Mouse (Mus musculus): ENCODE data around the gene Ttc7. TPM values are rescaled to one million over a fixed set of nuclear protein-coding genes. Genes with fewer than 3 reads are reported as not detected.

Gene Ttc7
- total RNA-seq, 1 experiment, result 2.7 TPM

- H3K36me3 ChIP-seq (ENCODE audit: control insufficient read depth, insufficient read depth, low read length, poor library complexity, severe bottlenecking), result no peaks in the 10 kb centered on the region
- no peak overlapping the region for H3K27ac ChIP-seq (ENCODE audit: insufficient read depth, low read depth, low read length, poor library complexity, severe bottlenecking)
- H3K4me1 ChIP-seq (ENCODE audit: control insufficient read depth in 2 of 2, insufficient read depth in 2 of 2, low read length in 2 of 2, poor library complexity in 1 of 2), result peaks cover 0 to 2% of the 10 kb centered on the region in 2 experiments; a peak in 2 of 4 replicates
- no peak overlapping the region for H3K9ac ChIP-seq (ENCODE audit: insufficient read depth, low read depth, low read length, poor library complexity, severe bottlenecking)
- DNase-seq (ENCODE audit: low read depth, low spot score), result no peak
- in situ Hi-C loops (cut with MboI; ENCODE audit: low sequenced_read_pairs in 2 of 2, unreplicated experiment in 2 of 2), result no loop called here
- TF ChIP-seq CHD2 (IDR thresholded peaks at IDR 0.05; ENCODE audit: low read depth, low read length), result no peak
- TF ChIP-seq ZNF384 (IDR thresholded peaks at IDR 0.05; ENCODE audit: low read depth, low read length), result no peak
- H3K4me3 ChIP-seq (ENCODE audit: insufficient read depth in 1 of 2, low read depth in 1 of 2, low read length in 2 of 2, poor library complexity in 1 of 2, severe bottlenecking in 1 of 2), result no peak overlapping the region
- no peaks in the 10 kb centered on the region for H3K9me3 ChIP-seq (ENCODE audit: control insufficient read depth, insufficient read depth, low read depth, low read length)
Observed at GRCm38 (mm10) chr17:87284482-87285040, 1.9 kb downstream of the Ttc7 start.

DNA sequence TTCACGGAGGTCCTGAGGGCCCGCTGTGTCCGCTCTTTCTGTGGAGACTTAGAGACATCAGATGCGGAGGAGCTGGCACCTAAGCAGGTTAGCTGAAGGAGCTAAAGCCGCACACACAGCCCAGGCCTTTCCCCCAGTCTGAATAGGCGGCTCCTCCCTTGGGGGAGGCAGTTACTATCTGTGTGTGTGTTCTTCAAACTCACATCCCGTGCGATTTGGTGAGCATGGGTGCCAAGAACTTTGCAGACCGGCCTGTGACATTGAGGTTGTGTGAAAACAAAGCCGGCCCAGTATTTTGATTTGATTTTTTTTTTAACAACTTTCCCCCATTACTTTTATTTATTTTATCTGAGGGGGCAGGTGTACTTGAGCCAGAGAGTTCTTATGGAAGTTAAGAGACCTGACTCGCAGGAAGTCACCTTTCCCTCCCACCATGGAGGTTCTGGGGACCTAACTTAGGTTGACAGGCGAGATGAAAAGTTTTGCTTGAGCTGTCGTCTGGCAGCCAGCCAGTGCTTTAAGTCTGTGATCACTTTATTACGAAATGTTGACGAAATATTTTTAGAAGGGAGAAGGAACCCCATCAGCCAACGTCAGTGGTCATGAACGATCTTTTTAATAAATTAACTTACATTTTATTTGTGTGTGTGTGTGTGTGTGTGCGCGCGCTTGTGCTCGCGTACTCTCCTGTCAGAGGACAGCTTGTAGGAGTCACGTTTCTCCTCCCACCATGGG lies 3.2 kb downstream of the Ttc7 start:
- no peak overlapping the region for H3K4me3 ChIP-seq (ENCODE audit: insufficient read depth in 1 of 2, low read depth in 1 of 2, low read length in 2 of 2, poor library complexity in 1 of 2, severe bottlenecking in 1 of 2)
- H3K27ac ChIP-seq (ENCODE audit: insufficient read depth, low read depth, low read length, poor library complexity, severe bottlenecking), result no peak overlapping the region
- in situ Hi-C loops (cut with MboI; ENCODE audit: low sequenced_read_pairs in 2 of 2, unreplicated experiment in 2 of 2), result no loop called here
- H3K36me3 ChIP-seq (ENCODE audit: control insufficient read depth, insufficient read depth, low read length, poor library complexity, severe bottlenecking), result no peaks in the 10 kb centered on the region
- H3K9me3 ChIP-seq (ENCODE audit: control insufficient read depth, insufficient read depth, low read depth, low read length), result no peaks in the 10 kb centered on the region
- peaks cover 0 to 2% of the 10 kb centered on the region in 2 experiments; a peak in 2 of 4 replicates for H3K4me1 ChIP-seq (ENCODE audit: control insufficient read depth in 2 of 2, insufficient read depth in 2 of 2, low read length in 2 of 2, poor library complexity in 1 of 2)
- TF ChIP-seq CHD2 (IDR thresholded peaks at IDR 0.05; ENCODE audit: low read depth, low read length), result no peak
- no peak for TF ChIP-seq HCFC1 (IDR thresholded peaks at IDR 0.05; ENCODE audit: borderline replicate concordance, insufficient read depth, low read length)
- no peak for TF ChIP-seq ZC3H11A (IDR thresholded peaks at IDR 0.05; ENCODE audit: borderline replicate concordance, low read depth, low read length)
- TF ChIP-seq MAFK (IDR thresholded peaks at IDR 0.05; ENCODE audit: insufficient read depth, low read depth, low read length), result no peak
- TF ChIP-seq ZNF384 (IDR thresholded peaks at IDR 0.05; ENCODE audit: low read depth, low read length), result no peak
- no peak overlapping the region for H3K9ac ChIP-seq (ENCODE audit: insufficient read depth, low read depth, low read length, poor library complexity, severe bottlenecking)
- no peak for DNase-seq (ENCODE audit: low read depth, low spot score)

DNA sequence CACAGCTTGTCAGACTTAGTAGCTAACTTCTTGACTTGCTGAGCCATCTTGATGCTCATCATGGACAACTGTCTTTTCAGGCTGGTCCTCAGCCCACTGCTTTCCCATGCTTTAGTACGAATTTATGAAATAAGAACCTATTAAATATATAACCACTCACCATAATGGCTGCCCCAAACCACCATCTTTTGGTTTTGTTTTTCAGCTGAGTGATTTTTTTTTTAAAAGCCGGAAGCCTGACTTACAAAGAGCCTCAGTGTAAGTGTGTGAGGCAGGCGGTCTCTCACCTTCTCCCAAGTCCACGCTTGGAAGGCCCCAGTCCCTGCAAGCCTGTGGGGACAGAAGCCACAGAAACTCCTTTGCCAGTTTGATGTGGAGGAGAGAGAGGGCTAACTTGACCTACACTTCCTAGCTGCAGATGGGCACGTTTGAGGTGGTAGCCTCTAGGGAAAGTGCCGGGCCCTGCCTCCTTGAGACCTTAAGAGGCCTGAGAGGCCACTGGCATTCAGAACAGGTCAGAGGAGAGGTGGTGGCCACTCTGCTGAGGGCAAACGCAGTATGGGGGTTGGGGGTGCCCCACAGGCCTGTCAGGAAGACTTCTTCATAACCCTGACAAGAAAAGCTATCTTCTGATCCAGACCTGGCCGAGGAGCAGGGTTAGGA lies 3.9 kb downstream of the Ttc7 start:
- no peak for DNase-seq (ENCODE audit: low read depth, low spot score)
- in situ Hi-C loops (cut with MboI; ENCODE audit: low sequenced_read_pairs in 2 of 2, unreplicated experiment in 2 of 2), result no loop called here
- peaks cover 0 to 2% of the 10 kb centered on the region in 2 experiments; a peak in 1 of 4 replicates for H3K4me1 ChIP-seq (ENCODE audit: control insufficient read depth in 2 of 2, insufficient read depth in 2 of 2, low read length in 2 of 2, poor library complexity in 1 of 2)
- TF ChIP-seq ZNF384 (IDR thresholded peaks at IDR 0.05; ENCODE audit: low read depth, low read length), result no peak
- TF ChIP-seq HCFC1 (IDR thresholded peaks at IDR 0.05; ENCODE audit: borderline replicate concordance, insufficient read depth, low read length), result no peak
- no peak for TF ChIP-seq ZC3H11A (IDR thresholded peaks at IDR 0.05; ENCODE audit: borderline replicate concordance, low read depth, low read length)
- TF ChIP-seq MAFK (IDR thresholded peaks at IDR 0.05; ENCODE audit: insufficient read depth, low read depth, low read length), result no peak
- TF ChIP-seq CHD2 (IDR thresholded peaks at IDR 0.05; ENCODE audit: low read depth, low read length), result no peak
- no peak overlapping the region for H3K9ac ChIP-seq (ENCODE audit: insufficient read depth, low read depth, low read length, poor library complexity, severe bottlenecking)
- no peaks in the 10 kb centered on the region for H3K36me3 ChIP-seq (ENCODE audit: control insufficient read depth, insufficient read depth, low read length, poor library complexity, severe bottlenecking)
- H3K4me3 ChIP-seq (ENCODE audit: insufficient read depth in 1 of 2, low read depth in 1 of 2, low read length in 2 of 2, poor library complexity in 1 of 2, severe bottlenecking in 1 of 2), result no peak overlapping the region
- H3K9me3 ChIP-seq (ENCODE audit: control insufficient read depth, insufficient read depth, low read depth, low read length), result no peaks in the 10 kb centered on the region
- no peak overlapping the region for H3K27ac ChIP-seq (ENCODE audit: insufficient read depth, low read depth, low read length, poor library complexity, severe bottlenecking)

DNA sequence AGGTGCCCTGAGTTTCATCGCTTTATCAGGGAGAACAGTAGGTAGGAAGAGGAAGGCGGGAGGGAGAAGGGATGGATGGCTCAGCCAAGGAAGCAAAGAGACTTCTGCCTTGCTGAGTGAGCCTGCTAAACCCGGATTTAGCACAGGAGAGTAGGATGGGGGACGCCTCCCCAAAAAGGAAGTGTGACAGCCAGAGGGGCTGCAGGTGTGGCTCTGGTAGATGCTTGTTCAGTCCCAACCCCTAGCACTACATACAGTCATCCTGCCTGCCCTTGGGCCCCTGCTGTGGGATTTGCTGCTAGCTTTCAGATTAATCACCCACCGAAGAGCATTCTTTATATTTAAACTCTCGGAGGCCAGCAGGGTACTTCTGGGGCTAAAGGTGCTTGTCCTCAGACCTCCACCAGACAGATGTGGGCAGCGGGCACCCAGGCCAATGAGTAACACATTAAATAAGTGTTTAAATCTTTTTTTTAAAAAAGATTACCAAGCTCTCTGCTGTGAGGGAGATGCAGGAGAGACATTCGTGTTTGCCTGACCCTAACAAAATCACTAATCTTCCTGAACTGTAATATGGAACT lies 4.6 kb downstream of the Ttc7 start:
- in situ Hi-C loops (cut with MboI; ENCODE audit: low sequenced_read_pairs in 2 of 2, unreplicated experiment in 2 of 2), result no loop called here

More for the DNA sequence above, 4.6 kb downstream of the Ttc7 start:
- Histone ChIP-seq H3K9ac (ENCODE audit: insufficient read depth, low read depth, low read length, poor library complexity, severe bottlenecking) (no peak overlapping the region), H3K9me3 (ENCODE audit: control insufficient read depth, insufficient read depth, low read depth, low read length) (no peaks in the 10 kb centered on the region), H3K27ac (ENCODE audit: insufficient read depth, low read depth, low read length, poor library complexity, severe bottlenecking) (no peak overlapping the region), H3K4me3 (ENCODE audit: insufficient read depth in 1 of 2, low read depth in 1 of 2, low read length in 2 of 2, poor library complexity in 1 of 2, severe bottlenecking in 1 of 2) (no peak overlapping the region), H3K4me1 (ENCODE audit: control insufficient read depth in 2 of 2, insufficient read depth in 2 of 2, low read length in 2 of 2, poor library complexity in 1 of 2) (peaks cover 0 to 2% of the 10 kb centered on the region in 2 experiments; a peak in 1 of 4 replicates), H3K36me3 (ENCODE audit: control insufficient read depth, insufficient read depth, low read length, poor library complexity, severe bottlenecking) (no peaks in the 10 kb centered on the region)
- TF ChIP-seq ZC3H11A (IDR thresholded peaks at IDR 0.05; ENCODE audit: borderline replicate concordance, low read depth, low read length) (no peak), HCFC1 (IDR thresholded peaks at IDR 0.05; ENCODE audit: borderline replicate concordance, insufficient read depth, low read length) (no peak), ZNF384 (IDR thresholded peaks at IDR 0.05; ENCODE audit: low read depth, low read length) (no peak), CHD2 (IDR thresholded peaks at IDR 0.05; ENCODE audit: low read depth, low read length) (no peak), MAFK (IDR thresholded peaks at IDR 0.05; ENCODE audit: insufficient read depth, low read depth, low read length) (no peak)
- DNase-seq (ENCODE audit: low read depth, low spot score), result no peak
